Mouse (Mus musculus): ENCODE results near the gene Olfr1392.
A peak's percentile ranks its signal among the peaks of the same experiment; 100 is the strongest.
"Not testable (repeated sequence)": the region's sequence is repeated elsewhere in the genome, so short reads cannot be mapped to it uniquely, and the experiment has no call there.

Gene Olfr1392

DNA sequence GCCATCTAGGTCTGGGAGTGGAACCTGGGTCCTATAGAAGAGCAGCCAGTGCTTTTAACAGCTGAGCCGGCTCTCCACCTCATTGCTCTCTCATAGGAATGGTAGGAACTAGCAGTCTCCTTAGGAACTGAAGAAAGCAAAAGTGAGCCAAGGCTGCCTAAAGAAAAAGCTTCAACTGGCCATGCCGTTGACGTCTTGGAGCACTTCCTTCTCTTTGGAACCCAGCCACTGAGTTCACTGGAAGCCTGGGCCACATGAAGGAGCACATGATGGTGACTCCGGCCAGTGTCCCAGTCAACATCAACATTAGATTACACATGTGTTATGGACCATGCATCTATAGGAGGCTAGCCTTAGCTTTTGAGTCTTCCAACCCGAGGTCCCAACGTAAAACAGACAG, 32.0 kb upstream of the Olfr1392 start:
- no peak for DNase-seq

DNA sequence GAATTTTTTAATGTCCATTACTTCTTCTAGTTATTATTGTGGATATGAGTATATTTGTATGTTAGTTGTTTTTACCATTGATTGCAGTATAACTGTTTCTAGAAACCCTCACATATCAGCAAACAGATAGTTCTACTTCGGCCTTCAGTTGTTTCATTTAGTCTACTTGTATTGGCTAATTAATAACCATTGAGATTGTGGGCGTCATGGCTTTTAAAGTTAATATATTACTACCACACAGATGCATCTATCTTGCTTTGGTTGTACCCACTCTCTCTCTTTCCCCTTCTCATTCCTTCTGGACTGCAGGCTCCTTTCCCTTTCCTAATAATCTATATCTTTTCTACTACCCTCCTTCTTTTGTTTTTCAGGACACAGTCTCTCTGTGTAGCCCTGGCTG, 25.8 kb upstream of the Olfr1392 start:
- no peak for DNase-seq

DNA sequence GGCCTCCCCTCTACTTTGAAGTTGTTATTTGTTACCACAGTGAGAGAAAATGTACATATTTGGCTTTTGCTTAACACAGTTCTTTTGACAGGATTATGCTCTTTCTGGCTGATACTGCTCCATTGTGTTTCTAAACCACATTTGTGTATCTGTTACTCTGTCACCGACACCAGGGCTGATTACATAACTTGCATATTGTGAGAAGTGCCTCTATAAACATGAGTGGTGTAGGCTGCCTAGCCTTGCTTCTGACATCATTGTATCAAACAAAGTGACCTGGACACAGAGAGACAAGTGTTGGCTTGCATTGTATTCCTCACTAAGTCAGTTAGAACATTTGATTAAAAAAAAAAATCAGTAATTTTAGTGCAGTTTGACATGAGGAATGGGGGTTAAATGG, 25.3 kb upstream of the Olfr1392 start:
- DNase-seq, result no peak

- peak; percentile 43 for DNase-seq
Observed at GRCm38 (mm10) chr11:49260598-49261312, 24.3 kb upstream of the Olfr1392 start.

DNA sequence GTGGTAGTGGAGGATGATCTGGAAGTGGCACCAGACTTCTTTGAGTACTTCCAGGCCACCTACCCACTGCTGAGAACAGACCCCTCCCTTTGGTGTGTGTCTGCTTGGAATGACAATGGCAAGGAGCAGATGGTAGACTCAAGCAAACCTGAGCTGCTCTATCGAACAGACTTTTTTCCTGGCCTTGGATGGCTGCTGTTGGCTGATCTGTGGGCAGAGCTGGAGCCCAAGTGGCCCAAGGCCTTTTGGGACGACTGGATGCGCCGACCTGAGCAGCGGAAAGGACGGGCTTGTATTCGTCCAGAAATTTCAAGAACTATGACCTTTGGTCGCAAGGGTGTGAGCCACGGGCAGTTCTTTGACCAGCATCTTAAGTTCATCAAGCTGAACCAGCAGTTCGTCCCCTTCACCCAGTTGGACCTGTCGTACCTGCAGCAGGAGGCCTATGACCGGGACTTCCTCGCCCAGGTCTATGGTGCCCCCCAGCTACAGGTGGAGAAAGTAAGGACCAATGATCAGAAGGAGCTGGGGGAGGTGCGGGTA, 23.7 kb upstream of the Olfr1392 start:
- DNase-seq, result no peak

- no peak for DNase-seq
Observed at GRCm38 (mm10) chr11:49262286-49262685, 22.8 kb upstream of the Olfr1392 start.

- DNase-seq, result no peak
Observed at GRCm38 (mm10) chr11:49263149-49263548, 21.9 kb upstream of the Olfr1392 start.

DNA sequence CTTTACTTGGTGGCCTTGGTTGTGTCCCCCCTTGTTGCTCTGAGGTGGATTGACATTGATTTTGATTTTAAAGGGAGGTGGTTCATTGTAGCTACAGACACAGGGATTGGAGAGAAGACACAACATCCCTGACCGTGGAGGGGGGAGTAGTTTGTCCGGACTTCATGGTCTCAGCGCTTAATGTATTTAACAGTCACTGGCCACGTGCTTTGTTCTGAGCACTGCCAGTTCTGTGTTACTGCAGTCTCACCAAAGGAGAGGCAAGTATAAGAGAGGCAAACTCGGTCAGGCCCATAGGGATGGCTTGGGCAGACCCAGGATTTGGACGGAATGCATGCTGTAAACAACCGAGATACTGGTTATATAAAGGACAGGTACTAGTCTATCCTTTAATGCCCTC, 21.0 kb upstream of the Olfr1392 start:
- DNase-seq, result no peak

DNA sequence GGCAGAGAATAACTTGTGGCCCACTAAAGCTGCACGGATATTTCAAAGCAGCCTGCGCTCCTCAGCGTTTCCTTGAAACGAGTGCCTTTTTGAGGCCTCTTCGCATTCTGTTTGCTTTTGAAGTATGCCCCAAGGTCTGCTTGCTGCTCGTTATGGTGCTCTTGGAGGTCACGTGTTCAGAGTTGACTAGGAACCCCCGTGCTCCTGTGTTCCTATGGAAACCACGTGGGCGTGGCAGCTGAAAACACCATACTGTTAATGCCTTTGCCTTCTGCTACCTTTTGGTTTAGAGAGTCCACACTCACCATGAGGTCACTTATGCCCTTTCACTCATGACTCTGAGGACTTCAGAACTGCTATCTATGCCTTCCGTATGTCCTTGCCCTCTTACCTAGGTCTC, 20.5 kb upstream of the Olfr1392 start:
- no peak for DNase-seq

GRCm38 (mm10) chr11:49265101-49265500, 20.0 kb upstream of the Olfr1392 start:
- DNase-seq, result no peak

DNA sequence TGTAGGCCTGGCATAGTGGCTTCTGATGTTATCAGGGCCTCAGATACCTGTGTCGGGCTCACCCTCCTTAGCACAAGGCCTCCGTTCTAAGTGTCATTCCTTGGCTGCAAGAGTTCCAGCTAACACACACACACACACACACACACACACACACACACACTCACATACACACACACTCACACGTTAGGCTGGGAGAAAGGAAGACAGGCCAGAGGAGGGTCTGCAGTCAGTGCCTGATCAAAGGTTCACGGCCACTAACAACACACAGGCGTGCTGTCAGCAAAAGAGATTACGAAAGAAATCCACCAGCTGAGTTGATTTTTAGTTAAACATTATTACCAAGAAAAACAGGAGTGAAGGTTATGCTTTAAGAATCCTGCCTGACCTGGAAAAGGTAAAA, 18.4 kb upstream of the Olfr1392 start:
- no peak for DNase-seq

DNA sequence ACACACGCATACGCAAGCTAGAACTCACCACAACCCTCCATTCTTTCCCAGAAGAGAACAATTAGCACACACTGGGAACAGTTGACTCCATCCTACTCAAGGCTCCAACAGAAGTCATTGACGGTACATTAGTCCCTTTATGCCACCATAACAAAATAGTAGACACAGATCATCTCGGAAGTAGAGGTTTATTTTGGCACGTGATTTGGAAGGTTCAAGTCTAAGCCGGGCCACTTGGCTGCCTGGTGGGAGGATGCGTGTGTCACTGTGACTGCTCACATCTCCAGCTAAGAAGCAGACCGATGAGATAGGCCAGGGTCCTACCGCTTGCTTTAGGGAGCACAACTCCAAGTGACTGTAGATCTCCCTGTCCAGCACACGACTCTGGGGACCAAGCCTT, 17.8 kb upstream of the Olfr1392 start:
- DNase-seq, result no peak

DNA sequence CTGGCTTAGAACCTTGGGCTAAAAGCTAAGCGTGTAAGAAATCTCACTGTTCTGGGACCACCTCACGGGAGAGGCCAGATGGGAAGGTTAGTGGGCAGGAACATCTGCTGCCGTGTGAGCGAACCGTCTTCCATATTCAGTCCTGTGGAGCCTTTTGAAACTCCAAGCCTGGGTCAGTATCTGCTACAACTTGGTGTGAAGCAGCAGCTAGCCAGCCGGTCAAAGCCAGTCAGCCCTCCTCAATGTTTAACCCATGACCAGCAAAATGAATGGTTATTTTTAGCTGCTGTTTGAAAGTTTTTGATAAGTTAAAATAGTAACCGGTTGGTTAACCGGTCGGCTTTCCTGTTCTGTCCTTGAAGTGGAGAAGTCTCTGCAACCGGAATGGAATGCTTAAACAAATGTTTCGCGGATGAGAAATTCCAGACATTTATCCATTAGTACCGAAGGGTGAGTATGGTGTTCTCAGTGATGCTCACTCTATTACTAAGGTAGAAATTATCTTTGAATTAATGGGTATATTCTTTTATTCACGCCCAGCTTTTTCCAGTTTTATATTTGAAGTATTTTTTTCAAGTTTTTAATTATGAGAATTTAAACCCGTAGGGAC, 17.0 kb upstream of the Olfr1392 start:
- DNase-seq, result no peak

DNA sequence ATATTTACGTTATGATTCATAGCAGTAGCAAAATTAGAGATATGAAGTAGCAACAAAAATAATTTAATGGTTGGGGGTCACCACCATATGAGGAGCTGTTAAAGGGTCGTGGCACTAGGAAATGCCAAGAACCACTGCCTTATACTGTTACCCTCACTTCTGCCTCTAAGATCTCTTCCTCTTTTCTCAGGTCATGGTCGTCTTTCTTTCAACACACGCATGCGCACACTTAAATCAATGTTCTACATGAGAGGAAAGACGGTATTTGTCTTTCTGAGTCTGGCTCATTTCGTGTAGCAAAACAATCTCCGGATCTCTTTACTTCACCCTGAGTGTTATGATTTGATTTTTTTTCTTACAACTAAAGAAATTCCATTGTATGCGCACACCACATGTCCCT, 15.3 kb upstream of the Olfr1392 start:
- DNase-seq, result no peak

GRCm38 (mm10) chr11:49270368-49270767, 14.7 kb upstream of the Olfr1392 start:
- DNase-seq, result no peak

GRCm38 (mm10) chr11:49271334-49271733, 13.7 kb upstream of the Olfr1392 start:
- DNase-seq, result peak; percentile 49

- no peak for DNase-seq
Observed at GRCm38 (mm10) chr11:49273834-49274519, 11.1 kb upstream of the Olfr1392 start.

- DNase-seq, result no peak
Observed at GRCm38 (mm10) chr11:49278222-49278621, 6.9 kb upstream of the Olfr1392 start, which contains the start of gene Olfr1393. Olfr1393 (plus strand) TSS chr11:49278304.

DNA sequence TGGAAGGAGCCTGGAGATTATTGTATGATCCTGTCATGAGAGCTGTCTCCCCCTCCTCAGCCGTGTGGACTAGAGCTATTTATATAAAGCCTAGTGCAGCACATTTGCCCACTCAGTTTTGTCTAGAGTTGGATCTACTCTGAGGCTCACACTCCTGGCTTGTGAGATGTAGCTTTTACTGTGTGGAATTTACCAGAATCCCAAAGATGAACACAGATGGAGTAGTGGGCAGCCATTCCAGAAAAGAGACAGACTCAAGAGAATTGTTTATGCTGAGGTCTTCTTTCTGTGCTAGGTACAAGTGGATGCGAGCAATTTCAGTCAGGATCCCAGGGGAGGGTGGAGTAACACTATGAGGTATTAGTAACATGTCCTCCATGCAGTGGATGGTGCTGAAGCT, 2.2 kb downstream of the Olfr1392 start:
- DNase-seq, result no peak

DNA sequence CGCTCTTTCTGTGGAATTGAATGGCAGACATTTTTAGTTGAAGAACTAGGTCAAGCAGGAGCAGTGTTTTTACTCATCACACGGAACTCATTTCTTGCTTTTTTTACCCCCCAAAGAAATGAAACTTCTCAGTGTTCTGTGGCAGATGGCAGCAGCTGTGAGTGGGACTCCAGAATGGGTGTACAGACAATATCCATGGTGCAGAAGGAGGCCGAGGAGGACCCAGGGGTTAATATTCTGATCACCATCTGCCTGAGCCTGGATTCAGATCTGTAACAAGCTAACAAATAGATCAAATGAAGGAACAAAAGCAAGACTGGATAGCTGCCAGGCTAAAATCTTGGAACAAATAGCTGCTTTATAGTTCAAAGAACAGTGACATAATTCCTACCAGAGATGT, 7.7 kb downstream of the Olfr1392 start:
- no peak for DNase-seq

DNA sequence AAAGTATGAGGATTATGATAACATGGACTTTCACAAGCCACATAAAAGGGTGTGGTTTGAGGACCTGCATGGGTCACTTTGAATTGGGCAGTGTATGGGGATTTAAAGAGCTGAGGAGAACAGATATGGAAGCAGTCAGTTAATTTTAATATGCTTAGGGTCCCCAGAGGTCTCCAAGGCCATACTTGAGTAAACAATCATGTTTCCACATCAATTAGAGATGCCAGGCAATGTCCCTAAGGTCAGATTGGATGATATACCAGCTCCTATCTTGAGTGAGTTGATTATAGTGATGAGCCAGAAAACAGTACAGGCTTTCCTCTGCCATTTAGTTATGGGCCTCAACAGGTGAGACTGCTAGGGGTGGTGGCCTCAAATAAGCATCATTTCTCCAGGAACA, 19.4 kb downstream of the Olfr1392 start, which contains the start of gene Olfr10:
TSS of gene Olfr10 (plus strand) at position 301 of the 400 bp plus-strand sequence.
- no peak for DNase-seq

- not testable (repeated sequence) for DNase-seq
Observed at GRCm38 (mm10) chr11:49308547-49308946, 23.5 kb downstream of the Olfr1392 start.

- no peak for DNase-seq
Observed at GRCm38 (mm10) chr11:49322442-49322841, 37.4 kb downstream of the Olfr1392 start, which contains the start of gene Olfr1391. Olfr1391 (plus strand) TSS chr11:49322742.

DNA sequence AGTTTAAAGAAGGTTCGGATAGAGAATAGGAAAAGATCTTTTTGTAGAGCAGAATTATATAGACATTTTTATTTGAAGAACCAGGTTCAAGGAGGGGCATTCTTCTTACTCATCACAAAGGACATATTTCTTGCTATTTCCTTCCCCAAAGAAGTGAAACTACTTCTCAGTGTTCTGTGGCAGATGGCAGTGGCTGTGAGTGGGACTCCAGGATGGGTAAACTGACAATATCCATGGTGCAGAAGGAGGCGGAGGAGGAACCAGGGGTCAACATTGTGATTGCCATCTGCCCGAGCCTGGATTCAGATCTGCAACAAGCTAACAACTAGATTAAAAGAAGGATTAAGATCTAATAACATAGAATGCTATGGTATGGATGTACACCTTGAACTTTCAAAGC, 41.6 kb downstream of the Olfr1392 start:
- no peak for DNase-seq

All from lung, postnatal 14 days (tissue).